Mouse (Mus musculus) ES-E14 (cell line): ENCODE results near the gene Chst10. TPM values are rescaled to one million over a fixed set of nuclear protein-coding genes. Genes with fewer than 3 reads are reported as not detected.

ENCODE experiments used
- DNase-seq: peaks from one replicate; pipeline ENCODE4 v3.0.0-alpha.2; 2013; ENCODE audit warnings: low read depth, low spot score
- H3K27ac ChIP-seq: 2 replicates; pipeline ENCODE4 v1.5.1; 2012; ENCODE audit warnings: low read depth, mild to moderate bottlenecking, low read length, moderate library complexity, mixed read lengths; ENCODE audit not compliant: poor library complexity, insufficient read depth, severe bottlenecking
- H3K36me3 ChIP-seq: 2 replicates; pipeline ENCODE4 v1.6.1; 2012; ENCODE audit warnings: mild to moderate bottlenecking, low read length, moderate library complexity, mixed read lengths; ENCODE audit not compliant: control insufficient read depth, poor library complexity, insufficient read depth, severe bottlenecking
- H3K4me1 ChIP-seq, 2 experiments: fragments of 150-350 bp in 1 of 2; sonication (generic) in 1 of 2; 2 replicates each; pipeline ENCODE4 v1.6.1; 2012; ENCODE audit warnings: low read length in 2 of 2, mild to moderate bottlenecking in 1 of 2, mixed read lengths in 1 of 2; ENCODE audit not compliant: control insufficient read depth in 2 of 2, insufficient read depth in 2 of 2, poor library complexity in 1 of 2
- H3K4me3 ChIP-seq, 2 experiments: fragments of 150-350 bp in 1 of 2; sonication (generic) in 1 of 2; 2 replicates each; pipeline ENCODE4 v1.5.1; 2012; ENCODE audit warnings: low read length in 2 of 2, low read depth in 1 of 2, mild to moderate bottlenecking in 1 of 2, mixed read lengths in 1 of 2; ENCODE audit not compliant: insufficient read depth in 1 of 2, poor library complexity in 1 of 2, severe bottlenecking in 1 of 2
- H3K9ac ChIP-seq: 2 replicates; pipeline ENCODE4 v1.6.1; 2012; ENCODE audit warnings: low read depth, mild to moderate bottlenecking, low read length, mixed read lengths; ENCODE audit not compliant: poor library complexity, insufficient read depth, severe bottlenecking
- H3K9me3 ChIP-seq: fragments of 150-350 bp; sonication (generic); 2 replicates; pipeline ENCODE4 v1.6.1; 2012; ENCODE audit warnings: low read depth, mild to moderate bottlenecking, low read length; ENCODE audit not compliant: control insufficient read depth, insufficient read depth
- CHD2 ChIP-seq: IDR thresholded peaks from 2 replicates; pipeline ENCODE4 v1.6.1; 2014; ENCODE audit warnings: mild to moderate bottlenecking, low read depth, low read length, inconsistent platforms
- HCFC1 ChIP-seq: IDR thresholded peaks from 2 replicates; pipeline ENCODE4 v1.6.1; 2012; ENCODE audit warnings: low read length, inconsistent platforms, borderline replicate concordance; ENCODE audit not compliant: insufficient read depth
- MAFK ChIP-seq: IDR thresholded peaks from 2 replicates; pipeline ENCODE4 v1.6.1; 2014; ENCODE audit warnings: mild to moderate bottlenecking, low read depth, low read length, inconsistent platforms; ENCODE audit not compliant: insufficient read depth
- ZC3H11A ChIP-seq: IDR thresholded peaks from 2 replicates; pipeline ENCODE4 v1.6.1; 2012; ENCODE audit warnings: low read depth, mild to moderate bottlenecking, inconsistent platforms, low read length, borderline replicate concordance
- ZNF384 ChIP-seq: IDR thresholded peaks from 2 replicates; pipeline ENCODE4 v1.6.1; 2012; ENCODE audit warnings: low read depth, low read length, inconsistent platforms
- in situ Hi-C, 2 experiments: fragments of 600-800 bp; cut with MboI; formaldehyde crosslinking; loops; one replicate each; pipeline ENCODE4 v1.15.1; 2025; ENCODE audit warnings: low sequenced_read_pairs in 2 of 2, inconsistent platforms in 1 of 2; ENCODE audit not compliant: unreplicated experiment in 2 of 2
- total RNA-seq: library from RNA; depleted of rRNA; stranded (reverse); fragments of 300-350 nt; gene quantifications from 2 replicates; pipeline ENCODE4 v1.2.3, GENCODE M21; 2012; rRNA removed

Gene Chst10
- total RNA-seq = 5.1 and 8.9 TPM in 2 replicates

DNA sequence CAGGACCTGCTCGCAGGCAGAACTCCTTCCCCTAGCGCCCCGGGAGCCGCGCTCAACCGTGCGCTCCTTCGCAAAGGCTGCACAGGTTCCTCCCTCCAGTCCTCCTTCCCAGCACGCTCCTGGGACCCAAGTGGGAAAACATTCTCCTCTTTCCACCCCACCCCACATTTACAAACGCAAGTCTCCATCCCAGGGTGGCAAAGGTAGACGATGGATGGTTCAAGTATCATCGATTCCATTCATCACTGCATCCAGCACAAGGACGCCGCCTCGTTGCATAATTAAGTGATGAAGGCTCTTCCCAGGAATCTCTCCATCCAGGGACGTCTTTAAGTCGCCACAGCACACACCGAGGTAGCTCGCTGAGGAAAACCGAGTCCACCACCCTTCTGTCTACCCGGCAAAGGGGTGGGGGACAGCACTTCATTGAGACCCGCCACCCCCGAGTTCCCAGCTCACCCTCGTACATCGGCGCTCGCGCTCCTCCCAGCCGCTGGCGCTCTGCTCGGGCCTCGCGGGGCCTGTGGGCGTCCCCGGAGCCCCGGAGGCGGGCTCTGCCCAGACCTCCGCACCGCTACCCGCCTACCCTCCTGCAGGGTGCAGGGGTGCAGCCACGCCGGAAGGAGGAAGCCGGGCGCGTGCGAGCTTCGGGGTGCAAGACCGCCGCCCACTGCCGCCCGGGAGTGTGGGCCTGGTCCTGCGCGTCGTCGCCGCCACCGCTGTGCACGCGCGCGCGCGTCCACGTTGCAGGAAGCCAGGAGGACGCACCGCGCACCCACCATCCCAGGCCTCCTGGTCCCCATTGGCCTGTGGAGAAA is at the start of gene Chst10:
Chst10 (minus strand) TSS at position 731 of the 818 bp plus-strand sequence.
- H3K36me3 ChIP-seq = peaks cover 4% of the 10 kb centered on the region; the same call in 1 of the 2 replicates
- peaks cover 0 to 5% of the 10 kb centered on the region in 2 experiments; a peak in 1 of 4 replicates for H3K4me1 ChIP-seq
- H3K9ac ChIP-seq = peak within 1 kb of the TSS; percentile 78
- H3K4me3 ChIP-seq = peak within 1 kb of the TSS; percentile 73 to 83
- in situ Hi-C loops = no loop called here
- H3K27ac ChIP-seq = no peak within 1 kb of the TSS
- H3K9me3 ChIP-seq = no peaks in the 10 kb centered on the region
- peak; percentile 47 for DNase-seq
- peak; percentile 44; the same call in 1 of the 2 replicates for TF ChIP-seq HCFC1
- no peak for TF ChIP-seq CHD2

DNA sequence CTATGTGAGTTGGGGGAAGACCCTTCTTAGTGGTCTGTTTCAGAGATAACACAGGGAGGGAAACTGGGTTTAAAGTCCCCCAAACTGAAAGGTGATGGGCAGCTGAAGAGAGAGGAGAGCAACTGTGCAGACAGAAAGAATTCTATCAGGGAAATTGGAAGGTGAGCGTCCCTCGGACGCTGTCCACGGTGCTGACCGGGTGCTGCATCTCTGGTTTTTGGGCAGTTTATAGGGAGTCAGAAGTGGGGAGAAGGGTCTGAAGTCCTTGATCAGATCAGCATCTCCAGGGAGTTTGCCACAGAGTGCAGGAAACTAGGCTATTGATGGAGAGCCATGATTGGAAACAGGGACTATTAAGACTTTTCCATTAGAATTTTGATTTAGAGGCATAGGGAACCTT is 41.6 kb upstream of the Chst10 start:
- Histone ChIP-seq H3K9me3 (no peaks in the 10 kb centered on the region), H3K27ac (no peak overlapping the region), H3K36me3 (no peaks in the 10 kb centered on the region), H3K4me3 (no peak overlapping the region), H3K4me1 (no peaks in the 10 kb centered on the region), H3K9ac (no peak overlapping the region)
- TF ChIP-seq CHD2 (no peak), ZC3H11A (no peak), HCFC1 (no peak), ZNF384 (no peak), MAFK (no peak)
- in situ Hi-C loops = loop anchor here in 1 of 2 experiments (10.0 kb wide), 1 partner anchor 75 kb away; no protein-coding TSS in a partner anchor
- DNase-seq = peak; percentile 33

- TF ChIP-seq CHD2 (no peak), HCFC1 (no peak), ZNF384 (no peak), MAFK (no peak), ZC3H11A (no peak)
- Histone ChIP-seq H3K36me3 (no peaks in the 10 kb centered on the region), H3K4me1 (no peaks in the 10 kb centered on the region), H3K4me3 (no peak within 1 kb of the TSS), H3K9me3 (no peaks in the 10 kb centered on the region), H3K27ac (no peak within 1 kb of the TSS), H3K9ac (no peak within 1 kb of the TSS)
- no peak for DNase-seq
- in situ Hi-C loops = loop anchor here in 1 of 2 experiments (10.0 kb wide), 1 partner anchor 74 kb away; no protein-coding TSS in a partner anchor
These were observed 40.9 kb upstream of the Chst10 start, which contains the start of gene Nms for GRCm38 (mm10) chr1:38938849-38939248. Gene Nms, plus strand, starts transcription at chr1:38939149.

GRCm38 (mm10) chr1:38936780-38937179 is 38.8 kb upstream of the Chst10 start:
- DNase-seq = peak; percentile 75
- Histone ChIP-seq H3K27ac (no peak overlapping the region), H3K36me3 (no peaks in the 10 kb centered on the region), H3K4me3 (no peak overlapping the region), H3K4me1 (no peaks in the 10 kb centered on the region), H3K9ac (no peak overlapping the region), H3K9me3 (no peaks in the 10 kb centered on the region)
- in situ Hi-C loops = loop anchor here in 1 of 2 experiments (10.0 kb wide), 1 partner anchor 72 kb away; no protein-coding TSS in a partner anchor
- TF ChIP-seq CHD2 (no peak), MAFK (peak; percentile 80), ZC3H11A (peak; percentile 24; the same call in 1 of the 2 replicates), HCFC1 (no peak), ZNF384 (no peak)
